Mouse (Mus musculus): ENCODE results near the gene Klhl10. TPM values are rescaled to one million over a fixed set of nuclear protein-coding genes. Genes with fewer than 3 reads are reported as not detected.
A peak's percentile ranks its signal among the peaks of the same experiment; 100 is the strongest.

Gene Klhl10
- polyA plus RNA-seq, 1 experiment from 2014 or later: 0.93 TPM

- H3K27ac ChIP-seq (replicated peaks; ENCODE audit: low read depth, low read length): peak within 1 kb of the TSS; percentile 90
- H3K4me3 ChIP-seq (ENCODE audit: low read depth, low read length): peak within 1 kb of the TSS; percentile 72
- H3K9me3 ChIP-seq (ENCODE audit: control insufficient read depth, low read length): no peaks in the 10 kb centered on the region
- H3K4me1 ChIP-seq (ENCODE audit: control insufficient read depth, insufficient read depth, low read length): peaks cover 24% of the 10 kb centered on the region
- peak within 1 kb of the TSS; percentile 85 for H3K9ac ChIP-seq (ENCODE audit: low read length)
- H3K4me2 ChIP-seq (ENCODE audit: low read depth, severe bottlenecking): peak within 1 kb of the TSS; percentile 90
- ATAC-seq (ENCODE audit: insufficient number of reproducible peaks, low FRiP score, low TSS enrichment, low read depth) (peak; percentile 92), DNase-seq (ENCODE audit: low spot score) (peak; percentile 90)
- no peaks in the 10 kb centered on the region for H3K36me3 ChIP-seq (ENCODE audit: control insufficient read depth, insufficient read depth, low read length)
- WGBS: 1% methylated on average over 91 of the region's 93 CpGs
- no peaks in the 10 kb centered on the region for H3K27me3 ChIP-seq (ENCODE audit: control insufficient read depth, insufficient read depth, low read length)
Measured at GRCm38 (mm10) chr11:100414021-100414913, 27.4 kb upstream of the Klhl10 start, which contains the start of gene P3h4. Gene P3h4, minus strand, starts transcription at chr11:100414836.

GRCm38 (mm10) chr11:100414914-100415822, 26.5 kb upstream of the Klhl10 start, which contains the start of gene Fkbp10:
Gene Fkbp10, plus strand, starts transcription at chr11:100415697.
- peak within 1 kb of the TSS; percentile 72 for H3K4me3 ChIP-seq (ENCODE audit: low read depth, low read length)
- ATAC-seq (ENCODE audit: insufficient number of reproducible peaks, low FRiP score, low TSS enrichment, low read depth) (peak; percentile 63), DNase-seq (ENCODE audit: low spot score) (peak; percentile 81)
- peak within 1 kb of the TSS; percentile 90 for H3K27ac ChIP-seq (replicated peaks; ENCODE audit: low read depth, low read length)
- peaks cover 24% of the 10 kb centered on the region for H3K4me1 ChIP-seq (ENCODE audit: control insufficient read depth, insufficient read depth, low read length)
- WGBS: under 1% methylated on average over 31 of the region's 31 CpGs
- H3K4me2 ChIP-seq (ENCODE audit: low read depth, severe bottlenecking): peak within 1 kb of the TSS; percentile 90
- peak within 1 kb of the TSS; percentile 85 for H3K9ac ChIP-seq (ENCODE audit: low read length)
- H3K9me3 ChIP-seq (ENCODE audit: control insufficient read depth, low read length): no peaks in the 10 kb centered on the region
- H3K27me3 ChIP-seq (ENCODE audit: control insufficient read depth, insufficient read depth, low read length): no peaks in the 10 kb centered on the region
- H3K36me3 ChIP-seq (ENCODE audit: control insufficient read depth, insufficient read depth, low read length): no peaks in the 10 kb centered on the region

GRCm38 (mm10) chr11:100421537-100421936, 20.2 kb upstream of the Klhl10 start:
- ATAC-seq (ENCODE audit: insufficient number of reproducible peaks, low FRiP score, low TSS enrichment, low read depth): no peak

GRCm38 (mm10) chr11:100423836-100424235, 17.9 kb upstream of the Klhl10 start:
- DNase-seq (ENCODE audit: low spot score) (no peak), ATAC-seq (ENCODE audit: insufficient number of reproducible peaks, low FRiP score, low TSS enrichment, low read depth) (no peak)
- H3K4me2 ChIP-seq (ENCODE audit: low read depth, severe bottlenecking): no peak overlapping the region
- no peak overlapping the region for H3K4me3 ChIP-seq (ENCODE audit: low read depth, low read length)
- no peaks in the 10 kb centered on the region for H3K4me1 ChIP-seq (ENCODE audit: control insufficient read depth, insufficient read depth, low read length)
- H3K27ac ChIP-seq (replicated peaks; ENCODE audit: low read depth, low read length): no peak overlapping the region
- H3K27me3 ChIP-seq (ENCODE audit: control insufficient read depth, insufficient read depth, low read length): no peaks in the 10 kb centered on the region
- no peaks in the 10 kb centered on the region; the same call in 1 of the 2 replicates for H3K36me3 ChIP-seq (ENCODE audit: control insufficient read depth, insufficient read depth, low read length)
- 91% methylated on average over 7 of the region's 7 CpGs for WGBS
- no peak overlapping the region for H3K9ac ChIP-seq (ENCODE audit: low read length)
- H3K9me3 ChIP-seq (ENCODE audit: control insufficient read depth, low read length): no peaks in the 10 kb centered on the region

More at GRCm38 (mm10) chr11:100421537-100421936, 20.2 kb upstream of the Klhl10 start:
- no peaks in the 10 kb centered on the region for H3K27me3 ChIP-seq (ENCODE audit: control insufficient read depth, insufficient read depth, low read length)
- H3K9me3 ChIP-seq (ENCODE audit: control insufficient read depth, low read length): no peaks in the 10 kb centered on the region
- H3K4me3 ChIP-seq (ENCODE audit: low read depth, low read length): no peak overlapping the region
- WGBS: 83% methylated on average over 8 of the region's 8 CpGs
- H3K27ac ChIP-seq (replicated peaks; ENCODE audit: low read depth, low read length): no peak overlapping the region
- no peak overlapping the region for H3K4me2 ChIP-seq (ENCODE audit: low read depth, severe bottlenecking)
- H3K36me3 ChIP-seq (ENCODE audit: control insufficient read depth, insufficient read depth, low read length): no peaks in the 10 kb centered on the region; the same call in 1 of the 2 replicates
- no peak for DNase-seq (ENCODE audit: low spot score)
- H3K9ac ChIP-seq (ENCODE audit: low read length): no peak overlapping the region
- H3K4me1 ChIP-seq (ENCODE audit: control insufficient read depth, insufficient read depth, low read length): peaks cover under 1% of the 10 kb centered on the region; the same call in 1 of the 2 replicates

DNA sequence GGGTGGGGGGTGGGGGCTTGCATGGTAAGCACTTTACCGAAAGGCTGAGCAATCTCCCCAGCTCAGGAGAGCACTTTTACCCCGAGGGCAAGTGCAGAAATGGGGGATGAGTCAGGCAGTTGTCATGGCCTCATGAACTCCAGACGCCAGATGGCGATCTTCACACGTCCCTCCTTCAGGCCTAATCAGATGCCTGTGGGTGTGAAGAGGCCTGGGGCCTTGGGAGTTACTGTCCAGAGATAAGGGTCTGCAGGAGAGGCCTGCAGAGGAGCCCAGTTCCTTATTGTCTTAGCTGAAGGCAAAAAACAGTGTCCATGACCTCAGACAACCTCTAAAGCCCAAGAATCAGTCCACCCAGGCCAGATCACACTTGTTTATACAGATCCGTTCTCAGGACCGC, 15.9 kb upstream of the Klhl10 start:
- H3K9ac ChIP-seq (ENCODE audit: low read length): no peak overlapping the region
- H3K27ac ChIP-seq (replicated peaks; ENCODE audit: low read depth, low read length): no peak overlapping the region
- H3K4me3 ChIP-seq (ENCODE audit: low read depth, low read length): no peak overlapping the region
- DNase-seq (ENCODE audit: low spot score) (no peak), ATAC-seq (ENCODE audit: insufficient number of reproducible peaks, low FRiP score, low TSS enrichment, low read depth) (no peak)
- no peaks in the 10 kb centered on the region for H3K4me1 ChIP-seq (ENCODE audit: control insufficient read depth, insufficient read depth, low read length)
- no peak overlapping the region for H3K4me2 ChIP-seq (ENCODE audit: low read depth, severe bottlenecking)
- WGBS: 22% methylated on average over 7 of the region's 7 CpGs
- no peaks in the 10 kb centered on the region for H3K9me3 ChIP-seq (ENCODE audit: control insufficient read depth, low read length)
- peaks cover 11% of the 10 kb centered on the region for H3K36me3 ChIP-seq (ENCODE audit: control insufficient read depth, insufficient read depth, low read length)
- no peaks in the 10 kb centered on the region for H3K27me3 ChIP-seq (ENCODE audit: control insufficient read depth, insufficient read depth, low read length)

DNA sequence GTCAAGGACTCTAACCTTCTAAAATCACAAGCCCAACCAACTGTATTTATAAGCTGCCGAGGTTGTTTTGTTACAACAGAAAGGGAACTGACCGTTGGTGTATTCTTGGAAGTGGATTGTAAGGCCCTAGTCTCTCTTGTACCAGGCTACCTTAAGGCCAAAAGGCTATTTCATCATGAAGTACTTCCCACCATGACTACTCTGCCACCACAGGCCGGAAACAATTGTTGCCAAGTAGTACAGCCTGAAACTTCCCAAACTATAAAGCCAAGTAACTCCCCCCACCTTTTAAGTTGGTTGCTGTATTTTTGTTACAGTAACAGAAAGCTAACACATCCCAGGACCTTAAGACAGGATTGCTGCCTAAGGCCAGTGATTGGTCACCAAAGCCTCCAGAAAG, 14.9 kb upstream of the Klhl10 start:
- Histone ChIP-seq H3K4me2 (ENCODE audit: low read depth, severe bottlenecking) (no peak overlapping the region), H3K9me3 (ENCODE audit: control insufficient read depth, low read length) (no peaks in the 10 kb centered on the region), H3K27me3 (ENCODE audit: control insufficient read depth, insufficient read depth, low read length) (no peaks in the 10 kb centered on the region), H3K4me3 (ENCODE audit: low read depth, low read length) (no peak overlapping the region), H3K4me1 (ENCODE audit: control insufficient read depth, insufficient read depth, low read length) (no peaks in the 10 kb centered on the region), H3K36me3 (ENCODE audit: control insufficient read depth, insufficient read depth, low read length) (peaks cover 11% of the 10 kb centered on the region), H3K27ac (replicated peaks; ENCODE audit: low read depth, low read length) (no peak overlapping the region), H3K9ac (ENCODE audit: low read length) (no peak overlapping the region)
- WGBS: 85% methylated on average over 3 of the region's 3 CpGs
- no peak for ATAC-seq (ENCODE audit: insufficient number of reproducible peaks, low FRiP score, low TSS enrichment, low read depth)
- no peak for DNase-seq (ENCODE audit: low spot score)

GRCm38 (mm10) chr11:100428612-100429199, 13.0 kb upstream of the Klhl10 start:
- 89% methylated on average over 9 of the region's 9 CpGs for WGBS
- peaks cover 11% of the 10 kb centered on the region for H3K36me3 ChIP-seq (ENCODE audit: control insufficient read depth, insufficient read depth, low read length)
- no peak for ATAC-seq (ENCODE audit: insufficient number of reproducible peaks, low FRiP score, low TSS enrichment, low read depth)

GRCm38 (mm10) chr11:100430052-100430451, 11.7 kb upstream of the Klhl10 start:
- H3K27me3 ChIP-seq (ENCODE audit: control insufficient read depth, insufficient read depth, low read length): no peaks in the 10 kb centered on the region
- no peak overlapping the region for H3K27ac ChIP-seq (replicated peaks; ENCODE audit: low read depth, low read length)
- DNase-seq (ENCODE audit: low spot score): no peak
- H3K4me1 ChIP-seq (ENCODE audit: control insufficient read depth, insufficient read depth, low read length): no peaks in the 10 kb centered on the region
- H3K9ac ChIP-seq (ENCODE audit: low read length): no peak overlapping the region
- ATAC-seq (ENCODE audit: insufficient number of reproducible peaks, low FRiP score, low TSS enrichment, low read depth): no peak
- no peaks in the 10 kb centered on the region for H3K9me3 ChIP-seq (ENCODE audit: control insufficient read depth, low read length)
- no peak overlapping the region for H3K4me2 ChIP-seq (ENCODE audit: low read depth, severe bottlenecking)
- H3K4me3 ChIP-seq (ENCODE audit: low read depth, low read length): no peak overlapping the region
- H3K36me3 ChIP-seq (ENCODE audit: control insufficient read depth, insufficient read depth, low read length): peaks cover 11% of the 10 kb centered on the region
- 92% methylated on average over 7 of the region's 7 CpGs for WGBS

More at GRCm38 (mm10) chr11:100428612-100429199, 13.0 kb upstream of the Klhl10 start:
- Histone ChIP-seq H3K27me3 (ENCODE audit: control insufficient read depth, insufficient read depth, low read length) (no peaks in the 10 kb centered on the region), H3K9ac (ENCODE audit: low read length) (no peak overlapping the region), H3K4me2 (ENCODE audit: low read depth, severe bottlenecking) (no peak overlapping the region), H3K27ac (replicated peaks; ENCODE audit: low read depth, low read length) (no peak overlapping the region), H3K4me1 (ENCODE audit: control insufficient read depth, insufficient read depth, low read length) (no peaks in the 10 kb centered on the region), H3K4me3 (ENCODE audit: low read depth, low read length) (no peak overlapping the region), H3K9me3 (ENCODE audit: control insufficient read depth, low read length) (no peaks in the 10 kb centered on the region)
- DNase-seq (ENCODE audit: low spot score): no peak
